Mouse (Mus musculus): ENCODE results near the gene Lelp1. TPM values are rescaled to one million over a fixed set of nuclear protein-coding genes. Genes with fewer than 3 reads are reported as not detected.

Lelp1 gene
- polyA plus RNA-seq, 1 experiment from 2014 or later, result not detected

Other genes with a start within 250 kb of the Lelp1 start
- gene Pglyrp3, start 128.2 kb downstream of the Lelp1 start, polyA plus RNA-seq (2016; fragmentation: Nextera tagmentation; extraction: Ambion mirVana), result not detected in 2 replicates
- 7.0 and 8.0 TPM in 2 replicates for gene Lor, start 59.6 kb downstream of the Lelp1 start, polyA plus RNA-seq (2016; fragmentation: Nextera tagmentation; extraction: Ambion mirVana)
- not detected in 2 replicates for gene Prr9, start 18.8 kb downstream of the Lelp1 start, polyA plus RNA-seq (2016; fragmentation: Nextera tagmentation; extraction: Ambion mirVana)
- not detected in 2 replicates for gene Sprr2a1, start 73.1 kb upstream of the Lelp1 start, polyA plus RNA-seq (2016; fragmentation: Nextera tagmentation; extraction: Ambion mirVana)
- 0.34 and 0.80 TPM in 2 replicates for gene Sprr2a2, start 73.2 kb upstream of the Lelp1 start, polyA plus RNA-seq (2016; fragmentation: Nextera tagmentation; extraction: Ambion mirVana)
- not detected in 2 replicates for gene Sprr2a3, start 142.7 kb upstream of the Lelp1 start, polyA plus RNA-seq (2016; fragmentation: Nextera tagmentation; extraction: Ambion mirVana)
- gene Sprr2b, start 173.9 kb upstream of the Lelp1 start, polyA plus RNA-seq (2016; fragmentation: Nextera tagmentation; extraction: Ambion mirVana), result 2.5 TPM in 2 replicates
- not detected in 2 replicates for gene Sprr2d, start 196.4 kb upstream of the Lelp1 start, polyA plus RNA-seq (2016; fragmentation: Nextera tagmentation; extraction: Ambion mirVana)
- not detected in 2 replicates for gene Sprr2e, start 209.4 kb upstream of the Lelp1 start, polyA plus RNA-seq (2016; fragmentation: Nextera tagmentation; extraction: Ambion mirVana)
- gene Sprr2f, start 222.4 kb upstream of the Lelp1 start, polyA plus RNA-seq (2016; fragmentation: Nextera tagmentation; extraction: Ambion mirVana), result not detected in 2 replicates
- gene Sprr2h, start 242.9 kb upstream of the Lelp1 start, polyA plus RNA-seq (2016; fragmentation: Nextera tagmentation; extraction: Ambion mirVana), result not detected in 2 replicates